Mouse (Mus musculus): ENCODE measurements around the gene Cacna1c.

- TF ChIP-seq CTCF (IDR thresholded peaks at IDR 0.05; ENCODE audit: low read depth), result no peak
- TF ChIP-seq EP300 (optimal IDR thresholded peaks at IDR 0.05), result no peak
These were observed 111.7 kb downstream of the Cacna1c start for GRCm38 (mm10) chr6:119084532-119084931.
